Mouse (Mus musculus) spleen, postnatal 4 days (tissue): ENCODE data around the gene Dtnbp1.

Experiments
- DNase-seq, 2 experiments: peaks; one replicate each; pipeline ENCODE4 v3.0.0; 2022; ENCODE audit warnings: low spot score in 2 of 2

Dtnbp1 gene

DNA sequence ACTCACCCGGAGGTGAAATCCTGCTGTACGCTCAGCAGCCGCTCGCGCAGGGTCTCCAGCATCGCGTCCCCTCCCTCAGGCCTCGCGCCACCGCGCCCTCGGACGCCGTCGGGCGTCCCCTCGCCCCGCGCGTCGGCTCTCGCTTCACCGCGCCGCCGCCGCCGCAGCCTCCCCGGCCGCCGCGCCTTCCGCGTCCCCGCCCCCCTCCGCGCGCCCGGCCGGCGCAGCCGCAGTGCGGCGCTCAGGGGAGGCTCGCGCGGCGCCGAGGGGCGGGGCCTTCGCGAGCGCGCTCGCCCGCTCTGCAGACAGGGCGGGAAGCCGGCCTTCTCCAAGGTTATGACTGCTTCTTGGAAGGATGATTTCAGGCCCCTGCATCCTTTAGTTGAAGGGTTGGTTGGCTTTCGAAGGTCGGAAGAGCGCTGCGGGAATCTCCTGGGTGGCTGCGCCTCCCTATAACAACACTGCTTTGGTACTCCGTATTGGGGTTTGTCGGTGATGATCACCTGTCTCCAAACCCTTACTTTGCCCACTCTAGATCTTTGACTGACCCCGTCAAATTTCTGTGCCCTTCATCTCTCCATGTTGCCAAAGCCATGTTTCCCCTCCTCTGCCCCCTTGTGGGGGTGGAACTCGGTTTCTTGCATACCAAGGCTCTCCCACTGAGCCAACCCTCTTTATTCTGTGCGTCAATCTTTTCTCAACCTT is at the start of gene Dtnbp1:
Dtnbp1 (minus strand) TSS at position 237 of the 705 bp plus-strand sequence.
- DNase-seq: peak; percentile 78 to 92

GRCm38 (mm10) chr13:45049261-45050020 is 47.5 kb upstream of the Dtnbp1 start:
- DNase-seq: no peak

- DNase-seq: no peak
These were observed 41.5 kb upstream of the Dtnbp1 start for GRCm38 (mm10) chr13:45043466-45043865.

- DNase-seq: no peak
These were observed 38.8 kb upstream of the Dtnbp1 start for GRCm38 (mm10) chr13:45040741-45041140.

- no peak for DNase-seq
These were observed 38.2 kb upstream of the Dtnbp1 start for GRCm38 (mm10) chr13:45040195-45040594.

GRCm38 (mm10) chr13:45036417-45036816 is 34.5 kb upstream of the Dtnbp1 start:
- no peak for DNase-seq

DNA sequence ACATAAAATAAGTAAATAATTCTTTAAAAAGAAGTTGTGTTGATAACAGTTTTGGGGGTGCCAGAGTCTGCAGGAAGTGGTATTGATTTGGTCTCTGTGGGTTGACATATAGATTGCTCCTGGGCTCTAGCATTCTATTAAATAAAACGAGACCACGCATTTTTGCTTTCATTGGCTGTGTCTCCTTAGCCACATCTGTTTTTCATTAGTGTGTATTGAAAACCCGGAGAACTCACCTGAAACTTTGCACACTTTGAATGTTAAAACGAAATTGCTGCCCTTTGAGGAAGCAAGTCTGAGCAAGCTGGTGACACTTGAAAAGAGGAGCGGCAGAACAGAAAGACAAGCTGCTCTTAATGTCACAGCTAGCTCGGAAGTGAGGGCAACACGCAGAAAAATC is 32.8 kb upstream of the Dtnbp1 start:
- DNase-seq: no peak

DNA sequence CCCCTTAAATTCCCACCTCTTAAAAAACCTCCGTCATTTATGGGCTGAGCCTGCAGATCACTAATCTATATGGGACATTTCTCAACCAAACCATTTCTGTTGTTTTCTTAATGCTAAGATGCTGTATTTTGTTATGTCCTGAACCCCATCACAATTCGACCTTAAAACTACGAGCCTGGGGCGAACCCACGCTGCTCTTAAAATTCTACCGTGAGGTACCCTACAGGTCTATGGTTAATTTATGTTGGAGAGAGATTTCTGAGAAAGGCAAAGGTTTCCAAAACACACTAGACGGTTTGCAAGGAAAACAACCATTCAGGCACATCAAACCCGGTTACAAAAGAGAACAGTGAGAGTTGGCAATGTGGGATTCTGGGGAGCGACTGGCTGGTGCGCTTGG is 31.4 kb upstream of the Dtnbp1 start:
- no peak for DNase-seq

DNA sequence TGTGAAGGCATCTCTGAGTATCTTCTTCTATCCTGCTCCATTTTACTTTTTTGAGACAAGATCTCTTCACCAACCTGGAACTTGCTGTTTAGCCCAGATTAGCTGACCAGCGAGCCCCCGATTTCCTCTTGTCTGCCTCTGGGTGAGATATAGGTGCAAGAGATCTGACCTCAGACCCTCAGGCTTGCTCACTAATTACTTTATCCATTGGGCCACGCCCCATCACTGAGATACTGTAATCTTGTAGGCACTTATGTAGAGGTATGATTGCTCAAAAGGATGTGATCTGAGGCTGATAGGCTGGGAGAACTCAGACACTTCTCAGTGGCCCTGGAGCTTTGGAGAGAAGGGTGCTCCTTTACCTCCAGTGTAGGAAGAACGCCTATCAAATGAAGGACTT is 30.5 kb upstream of the Dtnbp1 start:
- DNase-seq: no peak

GRCm38 (mm10) chr13:45031748-45032147 is 29.8 kb upstream of the Dtnbp1 start:
- no peak for DNase-seq

DNA sequence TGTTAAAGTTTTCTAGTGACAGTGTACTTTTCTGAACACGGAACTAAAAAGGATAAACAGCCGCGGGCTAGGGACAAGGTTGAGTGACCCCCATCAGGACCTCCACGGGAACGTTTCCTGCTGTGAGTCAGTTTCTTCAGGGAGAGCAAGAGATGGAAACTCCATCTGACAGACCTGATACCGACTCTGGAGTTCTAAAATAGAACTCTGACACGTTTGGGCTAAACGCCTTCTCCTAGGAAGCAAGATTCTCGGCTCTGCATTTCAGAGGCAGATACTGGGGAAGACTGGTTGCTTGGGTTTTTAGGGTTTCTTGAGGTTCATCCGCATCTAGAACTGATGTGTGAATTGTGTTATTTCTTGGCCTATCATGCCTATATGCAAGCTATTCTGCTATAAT is 29.4 kb upstream of the Dtnbp1 start:
- DNase-seq: no peak

GRCm38 (mm10) chr13:45030830-45031229 is 28.9 kb upstream of the Dtnbp1 start:
- peak; percentile 84 to 93 for DNase-seq

DNA sequence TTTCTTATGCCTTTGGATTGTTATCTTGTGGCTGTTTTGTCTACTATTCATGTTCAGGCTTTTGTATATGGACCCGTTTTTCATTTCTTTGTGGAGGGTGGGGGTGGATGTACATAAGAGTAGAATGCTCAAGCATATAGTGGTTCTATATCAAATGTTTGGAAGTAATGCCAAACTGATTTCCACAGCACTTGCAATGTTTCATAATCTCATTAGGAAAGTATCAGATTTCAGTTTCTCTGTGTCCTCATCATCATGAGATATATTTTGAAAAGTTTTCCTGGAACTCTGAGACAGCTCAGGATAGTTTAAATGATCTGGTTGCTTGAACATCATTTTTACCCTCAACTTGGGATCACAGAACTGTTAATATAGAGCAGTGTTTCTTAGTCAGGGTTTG is 27.8 kb upstream of the Dtnbp1 start:
- DNase-seq: no peak

GRCm38 (mm10) chr13:45026291-45026690 is 24.3 kb upstream of the Dtnbp1 start:
- DNase-seq: no peak

DNA sequence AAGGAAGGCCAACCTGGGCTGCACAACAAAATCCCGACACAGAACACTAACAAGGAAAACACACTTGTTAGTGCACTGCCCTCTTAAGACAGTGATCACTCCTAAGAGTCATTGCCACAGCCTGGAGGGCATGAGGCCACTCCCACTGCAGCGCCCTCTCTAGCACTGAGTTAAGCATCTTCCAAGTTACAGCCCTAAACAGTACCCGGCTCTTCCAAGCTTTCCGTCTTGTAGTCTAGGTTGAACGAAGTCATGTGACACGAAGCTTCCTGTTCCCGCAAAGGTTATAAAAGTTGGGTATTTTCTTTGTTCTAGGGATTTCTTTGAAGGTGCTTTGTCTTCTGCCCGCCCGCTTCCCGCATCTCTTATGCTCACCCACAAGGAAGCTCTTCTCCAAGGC is 22.9 kb upstream of the Dtnbp1 start:
- DNase-seq: no peak

- DNase-seq: no peak
These were observed 21.6 kb upstream of the Dtnbp1 start for GRCm38 (mm10) chr13:45023356-45024150.

GRCm38 (mm10) chr13:45008150-45008549 is 6.2 kb upstream of the Dtnbp1 start:
- DNase-seq: peak; percentile 71 to 85

DNA sequence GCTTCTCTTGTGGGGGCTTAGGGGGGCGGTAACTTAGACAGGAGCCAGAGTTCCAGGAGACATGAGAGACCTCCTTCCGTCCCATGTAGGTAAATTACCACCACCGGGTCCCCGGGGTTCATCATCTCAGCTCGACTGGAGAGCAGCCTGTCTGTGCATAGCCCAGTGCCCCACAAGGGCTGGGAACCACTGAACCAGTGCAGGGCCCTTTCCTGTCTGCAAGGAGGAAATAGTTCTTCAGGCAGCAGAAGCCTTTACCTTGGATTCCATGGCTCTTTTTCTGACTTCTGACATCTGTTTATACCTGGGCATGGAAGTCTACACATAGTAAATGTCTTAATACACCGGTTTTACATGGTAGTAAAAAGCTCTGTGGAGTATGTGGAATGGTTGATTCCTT is 5.8 kb upstream of the Dtnbp1 start:
- peak in 1 of 2 experiments; percentile 30 for DNase-seq

DNA sequence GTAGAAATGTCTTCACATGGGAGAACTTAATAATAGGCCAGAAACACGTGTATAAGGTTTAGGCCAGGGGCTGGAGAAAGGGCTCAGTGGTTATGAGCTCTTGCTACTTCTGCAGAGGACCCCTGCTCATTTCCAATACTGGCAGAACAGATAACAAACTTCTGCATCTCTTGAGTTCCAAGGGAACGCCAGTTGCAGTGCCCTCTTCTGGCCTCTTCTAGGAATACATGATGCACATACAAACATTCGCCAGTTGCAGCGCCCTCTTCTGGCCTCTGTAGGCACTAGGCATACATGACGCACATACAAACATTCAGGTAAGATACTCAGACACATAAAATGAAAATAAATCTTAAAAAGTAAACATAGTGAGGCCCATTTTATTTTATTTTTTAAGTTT is 4.5 kb upstream of the Dtnbp1 start:
- no peak for DNase-seq

- no peak for DNase-seq
These were observed 3.9 kb upstream of the Dtnbp1 start for GRCm38 (mm10) chr13:45005861-45006260.

GRCm38 (mm10) chr13:45004987-45005592 is 3.1 kb upstream of the Dtnbp1 start:
- no peak for DNase-seq

GRCm38 (mm10) chr13:45003026-45003425 is 1.1 kb upstream of the Dtnbp1 start:
- DNase-seq: no peak
